Mouse (Mus musculus): ENCODE results near the gene Efcab14.

DNA sequence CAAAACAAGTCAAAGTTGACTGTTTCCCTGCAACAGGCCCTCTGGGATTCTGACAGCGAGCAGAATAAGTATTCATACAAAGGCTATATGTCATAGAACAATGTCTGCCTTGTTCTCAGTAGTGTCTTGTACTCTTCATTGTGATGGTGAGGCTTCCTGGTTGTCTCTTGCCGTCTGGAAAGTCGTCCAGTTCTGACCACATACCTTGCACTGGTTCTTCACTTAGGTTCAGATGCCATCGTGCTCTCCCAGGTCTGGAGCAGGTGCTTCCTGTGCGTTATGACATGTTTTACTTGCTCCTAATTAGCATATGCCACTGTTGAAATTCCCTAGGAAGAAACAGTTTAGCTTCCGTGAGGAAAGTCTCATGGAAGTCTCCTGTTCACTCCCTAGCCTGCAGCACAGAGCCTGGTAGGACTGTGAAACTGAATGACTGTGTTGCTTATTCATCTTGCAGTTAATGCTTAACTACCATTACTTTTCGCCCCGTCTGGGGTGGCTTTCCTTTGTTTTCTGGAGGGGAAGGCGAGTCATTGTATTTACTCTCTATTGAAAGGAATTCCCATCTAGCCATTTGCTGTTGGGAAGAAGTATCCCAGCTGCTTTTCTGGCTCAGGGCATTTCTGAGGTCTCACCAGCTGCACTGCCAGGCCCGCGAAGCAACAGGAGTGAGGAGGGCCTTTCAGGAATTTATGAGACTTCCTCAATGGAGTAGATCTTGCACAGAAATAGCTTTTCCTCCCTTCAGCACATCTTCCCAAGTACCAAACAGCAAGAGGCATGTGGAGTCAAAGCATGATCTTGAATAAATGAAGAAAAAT lies 30.3 kb downstream of the Efcab14 start:
- TF ChIP-seq CTCF (IDR thresholded peaks at IDR 0.05; ENCODE audit: borderline replicate concordance, control insufficient read depth, extremely low read depth, insufficient read depth, low read length, poor library complexity) (no peak), POLR2A (IDR thresholded peaks at IDR 0.05; ENCODE audit: control insufficient read depth, extremely low read depth, insufficient read depth, low read length, poor library complexity) (no peak)
